Mouse (Mus musculus) heart, postnatal 4 days (tissue): ENCODE measurements around the gene Kcnip1. TPM values are rescaled to one million over a fixed set of nuclear protein-coding genes. Genes with fewer than 3 reads are reported as not detected.

Experiments used
- DNase-seq: peaks from one replicate; pipeline ENCODE4 v3.0.0; 2021
- total RNA-seq, 2 experiments: library from RNA; stranded (reverse); gene quantifications; 2 replicates each; pipeline ENCODE4 v1.2.3; 2021

Gene Kcnip1
- not detected for total RNA-seq

GRCm38 (mm10) chr11:33992938-33993337 is at the start of gene Kcnip1:
Gene Kcnip1, minus strand, starts transcription at chr11:33993152.
- no peak for DNase-seq

- no peak for DNase-seq
These were observed 47.1 kb upstream of the Kcnip1 start for GRCm38 (mm10) chr11:34040061-34040460.

GRCm38 (mm10) chr11:34035909-34036658 is 43.1 kb upstream of the Kcnip1 start:
- DNase-seq = no peak

GRCm38 (mm10) chr11:34034794-34035193 is 41.8 kb upstream of the Kcnip1 start:
- DNase-seq = no peak

- DNase-seq = no peak
These were observed 41.1 kb upstream of the Kcnip1 start for GRCm38 (mm10) chr11:34034008-34034505.

GRCm38 (mm10) chr11:34031015-34031805 is 38.3 kb upstream of the Kcnip1 start:
- peak; percentile 20 for DNase-seq

GRCm38 (mm10) chr11:34029658-34030057 is 36.7 kb upstream of the Kcnip1 start:
- DNase-seq = no peak

GRCm38 (mm10) chr11:34025091-34025490 is 32.1 kb upstream of the Kcnip1 start:
- DNase-seq = no peak

- no peak for DNase-seq
These were observed 19.2 kb upstream of the Kcnip1 start for GRCm38 (mm10) chr11:34012007-34012652.

GRCm38 (mm10) chr11:34010859-34011172 is 17.9 kb upstream of the Kcnip1 start:
- DNase-seq = peak; percentile 50

- no peak for DNase-seq
These were observed 17.3 kb upstream of the Kcnip1 start for GRCm38 (mm10) chr11:34010133-34010858.

- DNase-seq = no peak
These were observed 16.6 kb upstream of the Kcnip1 start for GRCm38 (mm10) chr11:34009316-34010087.

- peak; percentile 59 for DNase-seq
These were observed 15.8 kb upstream of the Kcnip1 start for GRCm38 (mm10) chr11:34008702-34009101.

GRCm38 (mm10) chr11:34008214-34008613 is 15.3 kb upstream of the Kcnip1 start:
- no peak for DNase-seq

GRCm38 (mm10) chr11:34007616-34008015 is 14.7 kb upstream of the Kcnip1 start:
- DNase-seq = no peak

- no peak for DNase-seq
These were observed 9.6 kb upstream of the Kcnip1 start for GRCm38 (mm10) chr11:34002593-34002965.

- DNase-seq = peak; percentile 73
These were observed 9.1 kb upstream of the Kcnip1 start for GRCm38 (mm10) chr11:34001938-34002592.

- DNase-seq = no peak
These were observed 7.5 kb upstream of the Kcnip1 start for GRCm38 (mm10) chr11:34000416-34000815.

GRCm38 (mm10) chr11:33998244-33998643 is 5.3 kb upstream of the Kcnip1 start:
- no peak for DNase-seq

- no peak for DNase-seq
These were observed 544 bp upstream of the Kcnip1 start for GRCm38 (mm10) chr11:33993496-33993895.

- DNase-seq = no peak
These were observed 3.0 kb downstream of the Kcnip1 start for GRCm38 (mm10) chr11:33990002-33990401.
